Mouse (Mus musculus) MEL (cell line): ENCODE measurements around the gene Epb41.

Source experiments
- POLR2A ChIP-seq, 2 experiments: IDR thresholded peaks; 2 replicates each; pipeline ENCODE4 v1.6.1; 2011 to 2012; ENCODE audit warnings: low read length in 2 of 2, mild to moderate bottlenecking in 2 of 2, control low read depth in 1 of 2, improper control_type of control experiment in 1 of 2, low read depth in 1 of 2, moderate library complexity in 1 of 2; ENCODE audit not compliant: control insufficient read depth in 1 of 2, insufficient read depth in 1 of 2, poor library complexity in 1 of 2
- RAD21 ChIP-seq: IDR thresholded peaks from 2 replicates; pipeline ENCODE4 v1.6.1; 2011; ENCODE audit warnings: mild to moderate bottlenecking, low read depth, low read length, improper control_type of control experiment

DNA sequence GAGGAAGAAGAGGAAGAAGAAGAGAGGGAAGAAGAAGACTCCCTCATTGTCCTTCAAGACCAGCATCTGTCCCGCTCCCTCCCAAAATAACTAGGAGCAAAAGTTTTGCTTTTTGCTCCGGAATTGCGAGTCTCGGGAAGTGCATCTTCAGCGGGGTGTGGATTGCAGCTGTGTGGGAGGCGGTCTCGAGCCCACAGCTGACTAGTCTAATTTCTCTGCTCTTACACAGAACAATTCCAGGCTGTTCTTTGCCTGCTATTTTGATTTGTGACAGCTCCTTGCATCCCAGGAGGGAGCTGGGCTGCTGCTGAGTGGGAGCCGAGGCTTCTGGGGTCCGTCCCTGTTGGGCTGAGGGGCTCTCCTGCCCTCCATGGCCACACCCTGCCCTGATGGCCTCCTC lies 44.4 kb upstream of the Epb41 start:
- TF ChIP-seq RAD21 (no peak), POLR2A (IDR thresholded peaks at IDR 0.05; ENCODE audit: control insufficient read depth in 1 of 2, insufficient read depth in 1 of 2, low read depth in 1 of 2, low read length in 2 of 2, poor library complexity in 1 of 2) (no peak)
